Mouse (Mus musculus) liver, embryonic 11.5 days (tissue): ENCODE measurements around the gene Guca2a. TPM values are rescaled to one million over a fixed set of nuclear protein-coding genes. Genes with fewer than 3 reads are reported as not detected.

ENCODE experiments used
- ATAC-seq: fragments of 200-750 bp; cut with Nextera tagmentation; replicated peaks from 2 replicates; pipeline ENCODE4 v1.8.0; 2017; ENCODE audit warnings: moderate number of reproducible peaks, mild to moderate bottlenecking, moderate TSS enrichment, moderate library complexity; ENCODE audit not compliant: low FRiP score
- DNase-seq: peaks from one replicate; pipeline ENCODE4 v3.0.0-alpha.2; 2017; ENCODE audit warnings: low spot score
- H3K27ac ChIP-seq: fragments of 300-500 bp; sonication (generic); 2 replicates; pipeline ENCODE4 v1.5.1; 2014; ENCODE audit warnings: mild to moderate bottlenecking, low read depth, low read length, control low read depth
- H3K27me3 ChIP-seq: fragments of 300-500 bp; sonication (generic); replicated peaks from 2 replicates; pipeline ENCODE4 v1.6.1; 2014; ENCODE audit warnings: low read length, mixed read lengths; ENCODE audit not compliant: control insufficient read depth, insufficient read depth
- H3K36me3 ChIP-seq: fragments of 300-500 bp; sonication (generic); 2 replicates; pipeline ENCODE4 v1.6.1; 2014; ENCODE audit warnings: mild to moderate bottlenecking, low read length, moderate library complexity, mixed read lengths; ENCODE audit not compliant: control insufficient read depth, insufficient read depth
- H3K4me1 ChIP-seq: fragments of 300-500 bp; sonication (generic); replicated peaks from 2 replicates; pipeline ENCODE4 v1.6.1; 2014; ENCODE audit warnings: low read length, mixed read lengths; ENCODE audit not compliant: control insufficient read depth, insufficient read depth
- H3K4me2 ChIP-seq: fragments of 300-500 bp; sonication (generic); 2 replicates; pipeline ENCODE4 v1.6.1; 2014; ENCODE audit warnings: mild to moderate bottlenecking, control low read depth, moderate library complexity
- H3K4me3 ChIP-seq: fragments of 300-500 bp; sonication (generic); 2 replicates; pipeline ENCODE4 v1.5.1; 2014; ENCODE audit warnings: low read depth, low read length, control low read depth
- H3K9ac ChIP-seq: fragments of 300-500 bp; sonication (generic); 2 replicates; pipeline ENCODE4 v1.6.1; 2014; ENCODE audit warnings: low read depth, low read length, control low read depth
- H3K9me3 ChIP-seq: fragments of 300-500 bp; sonication (generic); 2 replicates; pipeline ENCODE4 v1.6.1; 2016; ENCODE audit warnings: low read length, inconsistent platforms, mixed read lengths; ENCODE audit not compliant: control insufficient read depth
- WGBS: fragments of 180-500 bp; shearing (Covaris S2); extraction: QIAGEN DNeasy Blood & Tissue Kit; methylation state at CpG from one replicate; pipeline ENCODE4 v1.1.7; 2014; 5-methylcytosine and 5-hydroxymethylcytosine counted together
- polyA plus RNA-seq: library from polyadenylated mRNA; unstranded; fragments of >200 nt; fragmentation: Nextera tagmentation; extraction: Ambion mirVana; gene quantifications from 2 replicates; pipeline ENCODE4 v1.2.1, GENCODE M21; 2014

The Guca2a gene
- polyA plus RNA-seq, 1 experiment from 2014 or later = 0.62 TPM

DNA sequence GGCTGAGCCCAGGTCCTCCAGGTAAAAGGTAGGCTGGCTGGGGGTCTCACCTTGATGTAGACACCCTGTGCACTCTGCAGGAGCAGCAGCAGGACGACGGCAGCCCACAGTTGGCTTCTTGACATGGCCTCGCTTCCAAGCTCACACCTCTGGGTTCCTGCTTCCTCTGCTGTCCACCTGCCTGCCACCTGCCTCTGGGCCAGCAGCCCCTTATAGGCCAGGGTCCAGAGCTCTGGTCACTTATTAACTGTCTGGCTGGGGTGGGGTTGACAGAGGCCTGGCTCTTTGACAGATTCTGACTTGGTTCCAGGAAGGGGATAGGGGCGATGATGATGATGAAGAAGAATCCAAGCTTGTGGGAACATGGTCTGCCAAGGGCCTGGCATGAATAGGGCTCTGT is 21.2 kb downstream of the Guca2a start, which contains the start of gene Guca2b:
Gene Guca2b, minus strand, starts transcription at position 224 of the 400 bp plus-strand sequence.
- ATAC-seq (no peak), DNase-seq (no peak)
- Histone ChIP-seq H3K4me2 (no peak within 1 kb of the TSS), H3K9me3 (no peaks in the 10 kb centered on the region), H3K36me3 (no peaks in the 10 kb centered on the region), H3K4me1 (no peaks in the 10 kb centered on the region), H3K27me3 (no peaks in the 10 kb centered on the region), H3K27ac (no peak within 1 kb of the TSS), H3K4me3 (no peak within 1 kb of the TSS), H3K9ac (no peak within 1 kb of the TSS)
- WGBS = 83% methylated on average over 4 of the region's 4 CpGs

GRCm38 (mm10) chr4:119660007-119660406 is 22.5 kb downstream of the Guca2a start:
- Histone ChIP-seq H3K9ac (no peak overlapping the region), H3K4me1 (no peaks in the 10 kb centered on the region), H3K4me2 (no peak overlapping the region), H3K27me3 (no peaks in the 10 kb centered on the region), H3K36me3 (no peaks in the 10 kb centered on the region), H3K9me3 (no peaks in the 10 kb centered on the region), H3K27ac (no peak overlapping the region), H3K4me3 (no peak overlapping the region)
- DNase-seq (no peak), ATAC-seq (no peak)
- 77% methylated on average over 8 of the region's 8 CpGs for WGBS

DNA sequence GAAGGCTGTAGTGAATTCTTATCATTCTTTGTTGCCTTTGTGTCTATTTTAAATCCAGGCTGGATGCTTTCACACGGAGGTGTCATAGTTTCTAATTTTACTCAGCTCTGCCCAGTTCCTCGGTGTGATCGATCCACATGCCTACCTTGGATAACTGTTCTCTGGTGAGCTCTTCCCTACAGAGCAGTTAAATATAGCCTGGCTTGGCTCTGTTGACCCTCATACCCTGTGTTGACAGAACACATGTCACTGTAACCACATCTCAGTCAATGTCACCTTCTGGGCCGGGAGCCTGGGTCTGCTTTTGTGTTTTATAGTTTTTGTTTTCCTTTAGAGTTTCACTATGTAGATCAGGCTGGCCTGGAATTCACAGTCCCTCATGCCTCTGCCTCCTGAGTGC is 24.6 kb downstream of the Guca2a start:
- ATAC-seq = no peak
- Histone ChIP-seq H3K36me3 (no peaks in the 10 kb centered on the region), H3K9ac (no peak overlapping the region), H3K4me2 (no peak overlapping the region), H3K9me3 (no peaks in the 10 kb centered on the region), H3K4me3 (no peak overlapping the region), H3K27ac (no peak overlapping the region), H3K27me3 (no peaks in the 10 kb centered on the region), H3K4me1 (no peaks in the 10 kb centered on the region)
- WGBS = 64% methylated on average over 4 of the region's 4 CpGs
- no peak for DNase-seq

GRCm38 (mm10) chr4:119662976-119663375 is 25.5 kb downstream of the Guca2a start:
- ATAC-seq = no peak
- whole genome bisulfite sequencing = 83% methylated on average over 7 of the region's 7 CpGs
- no peak overlapping the region for H3K27ac ChIP-seq

GRCm38 (mm10) chr4:119663409-119664095 is 26.0 kb downstream of the Guca2a start:
- no peak overlapping the region for H3K9ac ChIP-seq
- H3K36me3 ChIP-seq = no peaks in the 10 kb centered on the region
- H3K4me1 ChIP-seq = no peaks in the 10 kb centered on the region
- DNase-seq (no peak), ATAC-seq (no peak)
- no peak overlapping the region for H3K4me2 ChIP-seq
- H3K4me3 ChIP-seq = no peak overlapping the region
- H3K9me3 ChIP-seq = no peaks in the 10 kb centered on the region
- H3K27me3 ChIP-seq = no peaks in the 10 kb centered on the region; the same call in 1 of the 2 replicates
- H3K27ac ChIP-seq = no peak overlapping the region
- 90% methylated on average over 14 of the region's 14 CpGs for WGBS

More at GRCm38 (mm10) chr4:119662976-119663375, 25.5 kb downstream of the Guca2a start:
- H3K4me1 ChIP-seq = no peaks in the 10 kb centered on the region
- no peaks in the 10 kb centered on the region for H3K36me3 ChIP-seq
- H3K9me3 ChIP-seq = no peaks in the 10 kb centered on the region
- no peak overlapping the region for H3K9ac ChIP-seq
- H3K4me3 ChIP-seq = no peak overlapping the region
- no peak for DNase-seq
- no peak overlapping the region for H3K4me2 ChIP-seq
- no peaks in the 10 kb centered on the region for H3K27me3 ChIP-seq

DNA sequence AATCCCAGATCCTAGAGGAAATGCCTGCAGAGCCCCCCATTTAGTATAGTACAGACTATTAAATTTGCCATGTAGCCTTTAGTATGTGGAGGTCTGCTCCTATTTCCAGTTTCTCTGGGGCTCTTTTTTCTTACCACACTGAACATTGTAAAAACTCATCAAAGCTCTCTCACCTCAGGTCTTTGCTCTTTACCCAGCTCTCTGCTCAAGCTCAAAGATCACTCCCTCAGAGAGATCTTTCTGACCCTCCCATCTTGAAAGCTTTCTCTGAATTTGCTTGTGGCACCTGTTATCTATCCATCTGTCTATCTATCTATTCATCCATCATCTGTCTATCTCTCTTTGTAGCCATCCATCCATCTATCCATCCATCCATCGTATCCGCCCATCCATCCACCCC is 27.7 kb downstream of the Guca2a start:
- no peak overlapping the region for H3K9ac ChIP-seq
- DNase-seq (no peak), ATAC-seq (no peak)
- no peaks in the 10 kb centered on the region for H3K9me3 ChIP-seq
- H3K4me3 ChIP-seq = no peak overlapping the region
- no peak overlapping the region for H3K4me2 ChIP-seq
- H3K36me3 ChIP-seq = no peaks in the 10 kb centered on the region
- H3K4me1 ChIP-seq = no peaks in the 10 kb centered on the region
- H3K27ac ChIP-seq = no peak overlapping the region
- WGBS = 87% methylated on average over 2 of the region's 2 CpGs
- H3K27me3 ChIP-seq = no peaks in the 10 kb centered on the region; the same call in 1 of the 2 replicates

GRCm38 (mm10) chr4:119666116-119666515 is 28.6 kb downstream of the Guca2a start:
- Histone ChIP-seq H3K36me3 (no peaks in the 10 kb centered on the region), H3K27me3 (no peaks in the 10 kb centered on the region; the same call in 1 of the 2 replicates), H3K9me3 (no peaks in the 10 kb centered on the region), H3K4me2 (no peak overlapping the region), H3K9ac (no peak overlapping the region), H3K4me3 (no peak overlapping the region), H3K4me1 (no peaks in the 10 kb centered on the region), H3K27ac (no peak overlapping the region)
- DNase-seq (no peak), ATAC-seq (no peak)
- WGBS = 59% methylated on average over 8 of the region's 8 CpGs

DNA sequence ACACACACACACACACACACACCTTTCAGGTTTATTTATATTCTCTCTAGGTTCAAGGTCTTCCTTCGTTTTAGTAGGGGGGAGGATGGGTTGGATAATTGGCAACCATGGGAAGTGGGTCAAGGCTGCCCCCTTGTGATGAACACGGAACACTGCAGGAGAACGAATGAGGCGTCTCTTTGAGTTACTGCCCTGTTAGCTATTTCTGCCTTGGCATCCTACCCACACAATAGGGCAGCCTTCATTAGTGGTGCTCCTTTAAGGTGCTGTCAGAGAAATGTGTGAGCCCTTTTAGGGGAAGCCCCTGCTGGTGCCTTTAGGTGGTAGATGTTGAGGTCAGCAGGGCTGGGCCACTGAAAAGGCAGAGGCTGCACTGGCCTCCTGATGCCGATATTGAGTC is 29.9 kb downstream of the Guca2a start:
- no peak for DNase-seq
- WGBS = 20% methylated on average over 5 of the region's 5 CpGs
- H3K4me3 ChIP-seq = no peak overlapping the region
- H3K27ac ChIP-seq = no peak overlapping the region
- no peaks in the 10 kb centered on the region for H3K4me1 ChIP-seq
- H3K27me3 ChIP-seq = no peaks in the 10 kb centered on the region; the same call in 1 of the 2 replicates
- H3K4me2 ChIP-seq = no peak overlapping the region
- no peaks in the 10 kb centered on the region for H3K9me3 ChIP-seq
- H3K9ac ChIP-seq = no peak overlapping the region
- no peak for ATAC-seq
- H3K36me3 ChIP-seq = no peaks in the 10 kb centered on the region

DNA sequence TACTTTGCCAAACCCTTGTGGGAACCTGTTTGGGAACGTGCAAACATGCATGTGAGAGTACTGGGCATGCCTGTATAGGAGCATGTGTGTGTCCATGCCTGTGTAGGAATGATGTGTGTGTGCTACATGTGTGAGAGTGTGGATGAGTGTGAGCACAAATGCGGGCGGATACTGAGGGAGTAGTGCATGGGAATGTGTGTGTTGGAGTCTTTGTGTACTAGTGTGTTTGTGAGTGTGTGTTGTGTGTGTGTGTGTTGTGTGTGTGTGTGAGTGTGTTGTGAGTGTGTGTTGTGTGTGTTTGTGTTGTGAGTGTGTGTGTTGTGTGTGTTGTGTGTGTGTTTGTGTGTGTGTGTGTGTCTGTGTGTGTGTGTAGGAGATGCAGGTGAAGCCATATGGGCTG is 30.7 kb downstream of the Guca2a start:
- Histone ChIP-seq H3K9me3 (no peaks in the 10 kb centered on the region), H3K4me3 (no peak overlapping the region), H3K27ac (no peak overlapping the region), H3K4me1 (no peaks in the 10 kb centered on the region), H3K36me3 (no peaks in the 10 kb centered on the region), H3K4me2 (no peak overlapping the region), H3K27me3 (no peaks in the 10 kb centered on the region; the same call in 1 of the 2 replicates), H3K9ac (no peak overlapping the region)
- WGBS = 87% methylated on average over 3 of the region's 3 CpGs
- ATAC-seq (no peak), DNase-seq (no peak)
